Mouse (Mus musculus) fibroblast of lung, adult 2 months (primary cell): ENCODE data around the gene Psmg3.
A peak's percentile ranks its signal among the peaks of the same experiment; 100 is the strongest.

Source experiments
- DNase-seq: peaks from one replicate; pipeline ENCODE4 v3.0.0-alpha.2; 2011; ENCODE audit warnings: low read depth

Gene Psmg3

GRCm38 (mm10) chr5:139826357-139827055 is at the start of gene Psmg3, which contains the start of gene Gm26938:
TSS of gene Psmg3 (minus strand) at chr5:139826885.
TSS of gene Gm26938 (minus strand) at chr5:139826407.
- DNase-seq: peak; percentile 70

GRCm38 (mm10) chr5:139871526-139871925 is 44.8 kb upstream of the Psmg3 start:
- no peak for DNase-seq

GRCm38 (mm10) chr5:139870886-139871285 is 44.2 kb upstream of the Psmg3 start:
- DNase-seq: no peak

GRCm38 (mm10) chr5:139862759-139863158 is 36.1 kb upstream of the Psmg3 start:
- peak; percentile 40 for DNase-seq

- no peak for DNase-seq
Observed at GRCm38 (mm10) chr5:139860328-139861104, 33.8 kb upstream of the Psmg3 start.

GRCm38 (mm10) chr5:139849626-139850320 is 23.1 kb upstream of the Psmg3 start:
- no peak for DNase-seq

- no peak for DNase-seq
Observed at GRCm38 (mm10) chr5:139839142-139839541, 12.5 kb upstream of the Psmg3 start.

- no peak for DNase-seq
Observed at GRCm38 (mm10) chr5:139838476-139838892, 11.8 kb upstream of the Psmg3 start.

GRCm38 (mm10) chr5:139835706-139836105 is 9.0 kb upstream of the Psmg3 start:
- no peak for DNase-seq

GRCm38 (mm10) chr5:139832125-139832524 is 5.4 kb upstream of the Psmg3 start:
- no peak for DNase-seq

- no peak for DNase-seq
Observed at GRCm38 (mm10) chr5:139830734-139831133, 4.0 kb upstream of the Psmg3 start.

- no peak for DNase-seq
Observed at GRCm38 (mm10) chr5:139829384-139829783, 2.7 kb upstream of the Psmg3 start.

- no peak for DNase-seq
Observed at GRCm38 (mm10) chr5:139827593-139827992, 908 bp upstream of the Psmg3 start.

- DNase-seq: no peak
Observed at GRCm38 (mm10) chr5:139825947-139826346, 738 bp downstream of the Psmg3 start.

- no peak for DNase-seq
Observed at GRCm38 (mm10) chr5:139824531-139824930, 2.2 kb downstream of the Psmg3 start.

GRCm38 (mm10) chr5:139821466-139822459 is 4.9 kb downstream of the Psmg3 start:
- no peak for DNase-seq

GRCm38 (mm10) chr5:139819538-139820181 is 7.0 kb downstream of the Psmg3 start, which contains the start of gene Tmem184a:
TSS of gene Tmem184a (minus strand) at chr5:139819917.
- DNase-seq: no peak

- DNase-seq: no peak
Observed at GRCm38 (mm10) chr5:139818801-139819200, 7.9 kb downstream of the Psmg3 start.

- no peak for DNase-seq
Observed at GRCm38 (mm10) chr5:139818056-139818455, 8.6 kb downstream of the Psmg3 start.

- DNase-seq: no peak
Observed at GRCm38 (mm10) chr5:139817292-139817691, 9.4 kb downstream of the Psmg3 start.

GRCm38 (mm10) chr5:139816445-139816844 is 10.2 kb downstream of the Psmg3 start:
- no peak for DNase-seq
